Mouse (Mus musculus) olfactory bulb, adult 2 months (tissue): ENCODE data around the gene Cnot2.

Experiments used
- CTCF ChIP-seq: fragments of 200-500 bp; IDR thresholded peaks from 2 replicates; pipeline ENCODE4 v1.5.1; 2012; ENCODE audit warnings: low read depth, mild to moderate bottlenecking, low read length, moderate library complexity; ENCODE audit not compliant: insufficient read depth
- POLR2A ChIP-seq: fragments of 200-500 bp; IDR thresholded peaks from 2 replicates; pipeline ENCODE4 v1.6.1; 2012; ENCODE audit warnings: mild to moderate bottlenecking, low read depth, low read length, moderate library complexity; ENCODE audit not compliant: insufficient read depth

DNA sequence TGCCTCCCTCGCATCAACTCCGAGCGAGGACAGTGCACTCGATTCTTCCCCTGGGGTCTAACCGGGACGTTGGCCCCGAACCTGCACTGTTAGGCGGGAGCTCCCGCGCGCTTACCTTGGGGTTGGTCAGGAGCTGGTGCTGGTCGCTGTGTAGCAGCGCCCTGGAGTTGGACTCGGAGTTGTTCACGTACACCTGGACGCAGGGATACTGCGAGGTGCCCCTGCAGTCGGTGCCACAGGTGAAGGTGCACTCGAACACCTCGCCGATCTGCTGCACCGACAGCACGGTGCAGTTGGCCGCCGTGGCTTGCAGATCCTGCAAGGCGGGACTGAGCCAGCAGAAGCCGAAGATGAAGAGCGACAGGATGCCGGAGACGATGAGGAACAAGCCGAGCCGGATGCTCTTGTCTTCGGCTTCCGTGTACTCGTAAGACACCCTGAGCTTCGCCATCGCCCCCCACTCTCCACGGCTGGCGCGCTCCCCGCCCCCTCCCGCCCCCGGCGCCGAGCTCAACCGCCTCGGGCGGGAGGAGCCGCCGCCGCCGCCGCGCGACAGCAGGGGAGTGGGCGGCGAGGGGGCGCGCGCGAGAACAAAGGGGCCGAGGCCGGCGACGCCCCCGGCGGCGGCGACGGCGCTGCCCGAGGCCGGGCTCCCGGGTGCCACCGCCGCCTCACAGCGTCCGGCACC is 108.1 kb downstream of the Cnot2 start:
- TF ChIP-seq POLR2A (0 out of 2 replicates have a peak, but pooled peaks have one; percentile 20), CTCF (no peak)
